Mouse (Mus musculus) heart, embryonic 13.5 days (tissue): ENCODE data around the gene Bptf. TPM values are rescaled to one million over a fixed set of nuclear protein-coding genes. Genes with fewer than 3 reads are reported as not detected.

Experiments
- ATAC-seq: fragments of 200-750 bp; cut with Nextera tagmentation; 2 replicates; pipeline ENCODE4 v1.8.0; 2017; ENCODE audit warnings: moderate TSS enrichment; ENCODE audit not compliant: insufficient number of reproducible peaks, low FRiP score, low TSS enrichment; ENCODE audit errors: extremely low read depth
- H3K27ac ChIP-seq: fragments of 300-500 bp; sonication (generic); replicated peaks from 2 replicates; pipeline ENCODE4 v1.5.1; 2015; ENCODE audit warnings: moderate library complexity, mild to moderate bottlenecking, inconsistent platforms
- H3K27me3 ChIP-seq: fragments of 300-500 bp; sonication (generic); replicated peaks from 2 replicates; pipeline ENCODE4 v1.6.1; 2015; ENCODE audit warnings: mild to moderate bottlenecking, inconsistent platforms
- H3K36me3 ChIP-seq: fragments of 300-500 bp; sonication (generic); 2 replicates; pipeline ENCODE4 v1.6.1; 2015; ENCODE audit warnings: mild to moderate bottlenecking, inconsistent platforms
- H3K4me1 ChIP-seq: fragments of 300-500 bp; sonication (generic); 2 replicates; pipeline ENCODE4 v1.6.1; 2015; ENCODE audit warnings: inconsistent platforms
- H3K4me2 ChIP-seq: fragments of 300-500 bp; sonication (generic); 2 replicates; pipeline ENCODE4 v1.6.1; 2015; ENCODE audit warnings: inconsistent platforms, mild to moderate bottlenecking, moderate library complexity
- H3K4me3 ChIP-seq: fragments of 300-500 bp; sonication (generic); 2 replicates; pipeline ENCODE4 v1.5.1; 2015; ENCODE audit warnings: moderate library complexity, mild to moderate bottlenecking, inconsistent platforms
- H3K9ac ChIP-seq: fragments of 300-500 bp; sonication (generic); 2 replicates; pipeline ENCODE4 v1.6.1; 2015; ENCODE audit warnings: inconsistent platforms, mild to moderate bottlenecking, moderate library complexity
- H3K9me3 ChIP-seq: fragments of 300-500 bp; sonication (generic); 2 replicates; pipeline ENCODE4 v1.6.1; 2016; ENCODE audit warnings: inconsistent platforms
- WGBS: fragments of 180-500 bp; shearing (Covaris S2); methylation state at CpG from one replicate; pipeline ENCODE4 v1.1.7; 2015; ENCODE audit warnings: mixed read lengths; 5-methylcytosine and 5-hydroxymethylcytosine counted together
- polyA plus RNA-seq: library from polyadenylated mRNA; unstranded; fragments of >200 nt; fragmentation: Nextera tagmentation; extraction: Ambion mirVana; gene quantifications from 2 replicates; pipeline ENCODE4 v1.2.1, GENCODE M21; 2015

Gene Bptf
- polyA plus RNA-seq, 1 experiment from 2014 or later = 18.3 TPM

DNA sequence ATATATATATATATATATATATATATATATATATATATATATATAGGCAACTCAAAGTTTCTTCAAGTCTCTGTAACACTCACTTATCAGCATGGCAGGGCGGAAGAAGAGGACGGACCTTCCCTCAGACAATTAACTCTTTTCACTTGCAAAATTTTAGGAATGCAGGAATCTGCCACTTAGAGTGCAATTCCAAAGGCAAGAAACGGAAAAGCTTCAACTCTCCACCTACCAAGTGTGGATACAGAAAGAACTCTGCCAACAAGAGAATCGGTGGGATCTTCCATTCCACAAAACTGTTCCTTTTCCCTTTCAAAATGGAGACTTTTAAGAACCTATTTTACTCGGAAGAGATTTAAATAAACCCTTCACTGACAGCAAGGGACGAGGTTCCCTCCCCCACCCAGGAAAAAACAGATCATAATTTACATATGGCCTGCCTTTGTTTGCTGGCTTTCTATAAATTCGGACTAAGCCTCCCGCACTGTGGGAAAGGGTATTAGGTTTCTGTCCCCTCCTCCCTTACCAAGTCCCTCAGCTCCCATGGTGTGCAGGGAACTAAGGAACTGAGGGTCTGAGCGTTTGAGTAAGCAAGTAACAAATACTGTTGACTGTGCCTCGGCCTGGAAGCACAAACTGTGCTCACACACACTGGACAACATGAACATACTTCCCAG is 17.9 kb downstream of the Bptf start:
- no peak for ATAC-seq
- peaks cover 27% of the 10 kb centered on the region for H3K36me3 ChIP-seq
- H3K4me1 ChIP-seq = peaks cover 38% of the 10 kb centered on the region
- WGBS = 36% methylated on average over 10 of the region's 10 CpGs
- H3K9ac ChIP-seq = peak overlapping the region; percentile 54
- H3K27ac ChIP-seq = peak overlapping the region; percentile 45
- H3K4me2 ChIP-seq = peak overlapping the region; percentile 39
- no peaks in the 10 kb centered on the region for H3K9me3 ChIP-seq
- H3K27me3 ChIP-seq = no peaks in the 10 kb centered on the region
- no peak overlapping the region for H3K4me3 ChIP-seq

DNA sequence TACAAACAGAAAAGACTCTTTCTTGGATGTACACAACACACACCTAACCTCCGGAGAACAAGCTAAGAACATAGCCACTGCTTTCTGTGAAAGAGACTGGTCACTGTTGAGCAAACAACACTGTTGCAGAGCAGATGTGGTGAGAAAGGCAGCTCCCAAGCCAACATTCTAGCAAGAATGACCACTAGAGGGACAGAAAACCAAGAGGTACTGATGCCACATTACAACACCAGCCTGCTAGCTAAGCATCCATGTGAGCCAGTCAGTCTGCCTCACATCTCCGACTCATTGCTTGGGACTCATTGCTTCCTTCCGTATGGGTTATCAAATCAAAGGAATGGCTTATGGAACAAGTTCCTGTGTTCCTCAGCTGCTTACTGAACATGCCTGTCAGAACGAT is 18.8 kb downstream of the Bptf start:
- H3K4me1 ChIP-seq = peaks cover 38% of the 10 kb centered on the region
- H3K27me3 ChIP-seq = no peaks in the 10 kb centered on the region
- no peak for ATAC-seq
- H3K27ac ChIP-seq = no peak overlapping the region
- no peaks in the 10 kb centered on the region for H3K9me3 ChIP-seq
- no peak overlapping the region for H3K4me3 ChIP-seq
- no peak overlapping the region for H3K4me2 ChIP-seq
- WGBS = 59% methylated on average over 4 of the region's 4 CpGs
- no peak overlapping the region for H3K9ac ChIP-seq
- peaks cover 27% of the 10 kb centered on the region for H3K36me3 ChIP-seq

DNA sequence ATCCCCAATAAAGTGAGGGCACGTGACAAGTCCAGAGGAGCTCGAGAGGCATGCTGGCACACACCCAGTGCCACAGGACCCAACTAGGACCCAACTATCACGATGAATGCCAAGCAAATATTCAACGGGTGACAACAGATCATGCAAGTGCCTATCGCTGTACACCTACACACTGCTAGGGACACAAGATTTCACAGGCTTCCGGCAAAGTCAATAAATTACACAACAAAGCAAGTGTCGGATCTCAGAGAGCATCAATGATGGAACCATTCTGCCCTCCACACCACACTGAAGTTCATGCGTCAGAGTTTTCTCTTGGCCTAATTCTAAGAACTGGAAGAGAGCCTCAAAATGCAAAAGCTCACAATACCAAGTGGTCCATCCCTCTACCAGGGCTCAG is 22.3 kb downstream of the Bptf start:
- Histone ChIP-seq H3K36me3 (peaks cover 33% of the 10 kb centered on the region), H3K9me3 (no peaks in the 10 kb centered on the region), H3K4me2 (no peak overlapping the region), H3K4me3 (no peak overlapping the region), H3K4me1 (peaks cover 43% of the 10 kb centered on the region), H3K9ac (no peak overlapping the region), H3K27ac (no peak overlapping the region), H3K27me3 (no peaks in the 10 kb centered on the region)
- no peak for ATAC-seq
- WGBS = 93% methylated on average over 8 of the region's 8 CpGs

DNA sequence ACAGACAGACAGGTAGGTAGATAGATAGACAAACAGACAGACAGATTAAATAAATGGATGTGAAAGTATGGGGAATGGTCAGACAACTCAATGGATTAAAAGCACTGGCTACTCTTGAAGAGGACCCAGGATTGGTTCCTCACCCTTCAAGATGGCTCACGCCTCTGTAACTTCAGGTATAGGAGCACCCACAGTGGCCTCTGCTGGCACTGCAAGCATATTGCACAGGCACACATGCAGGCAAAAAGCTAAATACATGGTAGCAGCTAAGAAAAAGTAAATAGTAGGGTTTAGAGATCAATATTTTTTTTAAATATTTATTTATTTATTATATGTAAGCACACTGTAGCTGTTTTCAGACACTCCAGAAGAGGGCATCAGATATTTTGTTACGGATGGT is 23.0 kb downstream of the Bptf start:
- H3K27ac ChIP-seq = no peak overlapping the region
- peaks cover 36% of the 10 kb centered on the region for H3K36me3 ChIP-seq
- H3K9ac ChIP-seq = no peak overlapping the region
- 88% methylated on average over 2 of the region's 2 CpGs for WGBS
- no peak overlapping the region for H3K4me2 ChIP-seq
- ATAC-seq = no peak
- no peaks in the 10 kb centered on the region for H3K27me3 ChIP-seq
- H3K4me3 ChIP-seq = no peak overlapping the region
- no peaks in the 10 kb centered on the region for H3K9me3 ChIP-seq
- peaks cover 41% of the 10 kb centered on the region for H3K4me1 ChIP-seq

DNA sequence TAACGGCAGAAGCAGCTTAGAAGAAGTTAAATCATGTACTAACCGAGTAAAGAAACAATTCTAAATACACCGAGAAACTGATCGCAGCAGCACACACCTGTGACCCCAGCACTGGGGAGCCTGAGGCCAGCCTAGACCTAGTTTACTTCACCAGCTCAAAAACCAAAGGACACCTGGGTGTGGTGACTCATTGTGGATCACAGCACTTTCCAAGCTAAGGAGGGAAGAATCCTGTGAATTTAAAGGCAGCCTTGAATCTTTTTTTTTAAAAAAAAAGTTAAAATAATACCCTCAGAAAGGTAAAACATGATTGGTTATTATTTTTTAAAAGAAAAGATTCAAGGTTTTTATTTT is 24.2 kb downstream of the Bptf start:
- H3K27ac ChIP-seq = no peak overlapping the region
- H3K4me2 ChIP-seq = no peak overlapping the region
- 74% methylated on average over 4 of the region's 4 CpGs for WGBS
- H3K9me3 ChIP-seq = no peaks in the 10 kb centered on the region
- no peak overlapping the region for H3K4me3 ChIP-seq
- H3K36me3 ChIP-seq = peaks cover 36% of the 10 kb centered on the region
- H3K9ac ChIP-seq = peak overlapping the region; percentile 47; the same call in 1 of the 2 replicates
- no peak for ATAC-seq
- H3K27me3 ChIP-seq = no peaks in the 10 kb centered on the region
- peaks cover 45% of the 10 kb centered on the region for H3K4me1 ChIP-seq

DNA sequence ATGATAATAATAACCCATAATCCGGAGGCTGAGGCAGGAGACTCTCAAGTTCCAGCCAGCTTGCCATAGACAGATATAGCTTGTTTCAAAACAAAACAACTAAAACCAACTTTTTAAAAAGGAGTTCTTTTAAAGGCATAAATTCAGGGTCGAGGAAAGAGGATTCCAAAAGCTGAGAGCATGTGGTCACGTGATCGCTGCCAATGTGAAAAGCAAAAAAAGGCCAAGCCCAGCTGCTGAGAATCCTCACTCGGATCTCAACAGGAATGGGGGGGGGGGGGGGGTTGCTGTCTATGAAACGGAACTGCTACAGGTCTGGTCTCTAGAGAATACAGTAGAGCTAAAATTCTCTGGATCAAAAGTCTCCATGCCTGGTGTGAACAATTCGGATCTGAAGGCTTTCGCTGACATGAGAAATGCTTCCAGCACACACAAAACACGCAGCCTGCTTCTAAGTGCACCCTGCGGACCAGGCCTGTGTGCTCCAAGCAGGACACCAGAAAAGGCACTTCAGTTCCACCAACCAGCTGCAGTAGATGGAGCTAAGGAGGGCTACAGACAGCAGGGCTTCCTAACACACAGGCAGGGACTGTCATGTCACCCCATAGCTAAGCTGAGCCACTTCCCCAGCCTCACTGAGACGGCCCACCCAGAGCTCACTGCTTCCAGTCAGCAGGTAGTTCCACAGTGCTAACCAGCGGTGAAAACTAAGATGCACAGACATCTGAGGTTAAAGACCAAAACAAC is 24.8 kb downstream of the Bptf start:
- Histone ChIP-seq H3K27me3 (no peaks in the 10 kb centered on the region), H3K4me2 (no peak overlapping the region), H3K9ac (peak overlapping the region; percentile 47; the same call in 1 of the 2 replicates), H3K4me1 (peaks cover 51% of the 10 kb centered on the region), H3K27ac (no peak overlapping the region; the same call in 1 of the 2 replicates), H3K36me3 (peaks cover 36% of the 10 kb centered on the region), H3K4me3 (no peak overlapping the region), H3K9me3 (no peaks in the 10 kb centered on the region)
- no peak for ATAC-seq
- WGBS = 56% methylated on average over 12 of the region's 12 CpGs

DNA sequence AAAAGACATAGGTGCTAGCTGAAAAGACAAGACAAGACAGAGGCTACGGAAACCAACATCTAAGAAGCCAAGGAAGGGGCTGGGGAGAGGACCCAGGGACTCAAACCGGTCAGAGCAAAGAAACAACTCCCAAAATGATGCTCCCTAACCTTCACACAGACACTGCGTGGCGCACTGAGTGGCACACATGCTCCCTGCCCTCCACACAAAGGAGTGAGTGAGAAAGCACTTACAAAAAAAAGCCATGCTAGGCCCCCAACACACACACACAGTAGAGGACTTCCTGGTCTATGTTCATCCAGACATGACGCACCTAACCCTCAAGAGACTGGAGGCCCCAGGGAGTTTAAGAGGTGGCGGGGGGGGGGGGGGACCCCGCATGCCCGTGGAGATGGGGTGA is 25.5 kb downstream of the Bptf start:
- no peak overlapping the region for H3K4me3 ChIP-seq
- ATAC-seq = no peak
- peaks cover 32% of the 10 kb centered on the region for H3K36me3 ChIP-seq
- WGBS = 84% methylated on average over 8 of the region's 8 CpGs
- no peak overlapping the region for H3K9ac ChIP-seq
- H3K4me1 ChIP-seq = peaks cover 58% of the 10 kb centered on the region
- H3K27ac ChIP-seq = no peak overlapping the region
- no peaks in the 10 kb centered on the region for H3K9me3 ChIP-seq
- no peak overlapping the region for H3K4me2 ChIP-seq
- no peaks in the 10 kb centered on the region for H3K27me3 ChIP-seq

DNA sequence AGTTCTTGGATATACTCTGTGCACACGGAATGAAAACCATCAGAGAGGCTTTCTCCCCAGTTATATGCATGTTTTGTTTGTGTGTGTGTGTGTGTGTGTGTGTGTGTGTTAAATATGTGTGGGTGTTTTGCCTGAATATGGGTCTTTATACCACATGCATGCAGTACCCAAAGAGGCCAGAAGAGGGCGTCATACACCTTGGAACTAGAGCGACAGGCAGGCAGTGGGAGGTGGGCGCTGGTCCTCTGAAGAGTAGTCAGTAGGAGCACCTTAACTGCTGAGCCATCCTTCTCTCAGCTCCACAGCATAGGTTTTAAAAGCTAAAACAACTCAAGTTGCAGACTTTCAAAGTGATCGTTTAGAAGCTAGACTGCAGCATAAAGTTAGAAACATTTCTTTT is 26.7 kb downstream of the Bptf start:
- WGBS = 56% methylated on average over 5 of the region's 5 CpGs
- Histone ChIP-seq H3K4me1 (peaks cover 65% of the 10 kb centered on the region), H3K4me3 (no peak overlapping the region), H3K36me3 (peaks cover 20% of the 10 kb centered on the region), H3K9ac (no peak overlapping the region), H3K27me3 (no peaks in the 10 kb centered on the region), H3K4me2 (no peak overlapping the region), H3K27ac (no peak overlapping the region), H3K9me3 (no peaks in the 10 kb centered on the region)
- no peak for ATAC-seq

DNA sequence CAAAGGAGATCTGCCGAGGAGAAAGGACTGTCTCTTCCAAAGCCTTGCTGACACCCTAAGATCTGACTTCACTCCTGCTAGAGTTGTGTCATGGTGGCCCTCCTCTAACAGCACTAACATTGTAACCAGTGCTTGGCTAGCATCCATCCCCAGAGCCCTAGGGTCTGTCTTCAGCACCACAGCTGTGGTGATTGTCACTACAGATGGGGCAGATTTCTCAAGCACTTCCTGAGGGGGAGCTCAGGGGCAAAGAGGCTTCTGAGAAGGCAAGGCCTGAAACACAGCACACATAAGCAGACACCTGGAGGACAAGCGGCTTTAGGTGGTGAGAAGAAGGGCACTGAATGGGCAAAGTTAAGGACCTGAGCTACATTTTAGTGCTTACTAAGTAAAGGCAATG is 28.2 kb downstream of the Bptf start:
- H3K4me3 ChIP-seq = no peak overlapping the region
- peak overlapping the region; percentile 60 for H3K27ac ChIP-seq
- H3K27me3 ChIP-seq = no peaks in the 10 kb centered on the region
- peaks cover 63% of the 10 kb centered on the region for H3K4me1 ChIP-seq
- H3K9ac ChIP-seq = 0 out of 2 replicates have a peak overlapping the region, but pooled peaks have one; percentile 24
- H3K36me3 ChIP-seq = peaks cover 20% of the 10 kb centered on the region
- no peak overlapping the region for H3K4me2 ChIP-seq
- no peak for ATAC-seq
- no peaks in the 10 kb centered on the region for H3K9me3 ChIP-seq
- 87% methylated on average over 2 of the region's 2 CpGs for WGBS

DNA sequence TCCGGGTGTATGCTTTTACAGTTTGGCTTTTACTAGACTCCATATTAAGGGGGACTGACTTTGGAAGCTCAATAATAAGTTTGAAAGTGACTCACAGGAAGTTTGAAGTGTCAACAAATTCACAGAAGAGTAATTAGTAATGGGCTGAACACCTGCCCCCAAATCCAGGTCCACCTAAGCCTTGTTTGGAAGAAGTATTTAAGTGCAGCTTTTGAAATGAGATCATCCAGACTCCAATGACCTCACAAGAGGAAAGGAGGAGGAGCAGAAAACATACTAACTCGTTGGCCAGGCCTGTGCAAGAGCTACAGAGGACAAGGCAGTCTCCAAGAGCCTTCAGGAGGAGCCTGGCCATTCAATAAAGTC is 28.7 kb downstream of the Bptf start:
- Histone ChIP-seq H3K27ac (peak overlapping the region; percentile 60), H3K27me3 (no peaks in the 10 kb centered on the region), H3K36me3 (peaks cover 25% of the 10 kb centered on the region), H3K4me1 (peaks cover 59% of the 10 kb centered on the region), H3K4me2 (no peak overlapping the region), H3K9me3 (no peaks in the 10 kb centered on the region), H3K9ac (0 out of 2 replicates have a peak overlapping the region, but pooled peaks have one; percentile 24), H3K4me3 (no peak overlapping the region)
- no peak for ATAC-seq
- WGBS = 46% methylated on average over 2 of the region's 2 CpGs

DNA sequence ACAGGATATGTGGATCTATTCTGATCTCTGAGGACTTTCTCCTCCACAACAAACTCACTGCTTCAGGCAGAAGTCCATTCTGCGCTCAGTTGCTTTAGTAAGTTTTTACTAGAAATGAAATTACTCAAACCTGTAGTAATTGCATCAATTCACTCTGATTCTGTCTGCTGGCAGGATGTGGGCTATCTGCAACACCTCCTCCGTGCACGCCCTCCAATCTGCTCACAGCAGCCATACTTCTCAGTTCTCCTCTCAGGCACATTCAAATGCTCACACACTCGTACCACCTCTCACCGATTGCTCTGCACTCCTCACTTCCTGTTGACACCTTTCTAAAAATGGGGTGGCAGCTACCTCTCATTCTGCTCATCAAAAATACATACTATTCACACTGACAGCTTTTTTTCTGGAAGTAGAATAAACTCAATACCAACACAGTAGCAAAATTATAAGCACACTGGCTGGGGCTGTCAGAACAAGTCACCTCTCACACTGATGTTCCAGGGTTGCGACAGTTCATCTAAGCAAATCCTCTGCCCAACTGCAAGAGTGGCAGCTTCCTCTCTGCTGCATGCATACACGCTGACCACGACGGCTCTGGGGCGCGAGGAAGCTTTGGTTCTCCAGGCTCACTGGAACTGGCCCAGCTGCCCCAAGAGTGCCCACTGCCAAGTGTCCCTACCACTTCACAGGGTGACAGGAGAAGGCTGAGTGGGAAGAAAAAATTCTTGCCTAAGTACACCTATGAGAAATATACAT is 29.3 kb downstream of the Bptf start:
- Histone ChIP-seq H3K9ac (peak overlapping the region; percentile 24; the same call in 1 of the 2 replicates), H3K4me3 (no peak overlapping the region), H3K36me3 (peaks cover 31% of the 10 kb centered on the region), H3K27me3 (no peaks in the 10 kb centered on the region), H3K9me3 (no peaks in the 10 kb centered on the region), H3K4me2 (peak overlapping the region; percentile 8; the same call in 1 of the 2 replicates), H3K27ac (peak overlapping the region; percentile 60), H3K4me1 (peaks cover 54% of the 10 kb centered on the region)
- ATAC-seq = no peak
- 49% methylated on average over 11 of the region's 11 CpGs for WGBS
